Mouse (Mus musculus): Measurements from ENCODE around the gene Nisch. TPM values are rescaled to one million over a fixed set of nuclear protein-coding genes. Genes with fewer than 3 reads are reported as not detected.

Gene Nisch
- polyA plus RNA-seq, 1 experiment from 2014 or later, result 322 TPM

DNA sequence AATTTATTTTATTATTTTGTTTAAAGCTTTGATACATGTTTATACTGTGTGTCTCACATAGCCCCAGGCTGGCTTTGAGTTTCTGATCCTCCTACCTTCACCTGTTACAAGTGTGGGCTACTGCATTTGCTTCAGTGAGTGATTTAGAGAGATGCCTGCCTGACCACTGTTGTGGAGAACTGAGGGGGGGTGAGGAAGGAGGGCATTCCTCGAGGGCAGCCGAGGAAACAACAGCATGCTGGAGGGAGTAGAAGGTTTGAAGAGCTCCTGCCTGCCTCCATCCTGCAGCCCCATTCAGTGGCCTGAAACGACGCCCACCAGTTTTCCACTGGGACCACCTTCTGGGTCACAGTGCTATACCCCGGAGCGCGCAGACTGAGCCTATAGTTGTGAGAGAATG, 51.3 kb downstream of the Nisch start:
- Histone ChIP-seq H3K27ac (ENCODE audit: low read depth, low read length) (no peak overlapping the region), H3K4me1 (ENCODE audit: control insufficient read depth, insufficient read depth, low read length) (no peaks in the 10 kb centered on the region), H3K27me3 (ENCODE audit: control insufficient read depth, insufficient read depth, low read length) (no peaks in the 10 kb centered on the region), H3K9ac (ENCODE audit: low read length) (no peak overlapping the region), H3K36me3 (ENCODE audit: control insufficient read depth, insufficient read depth, low read length) (peaks cover under 1% of the 10 kb centered on the region), H3K4me2 (ENCODE audit: low read depth) (no peak overlapping the region), H3K9me3 (ENCODE audit: control insufficient read depth, low read length) (no peaks in the 10 kb centered on the region), H3K4me3 (ENCODE audit: low read depth, low read length) (no peak overlapping the region)
- WGBS, result 61% methylated on average over 7 of the region's 7 CpGs
- no peak for ATAC-seq (ENCODE audit: insufficient read depth, low FRiP score, low TSS enrichment)
- DNase-seq (ENCODE audit: low spot score), result no peak

DNA sequence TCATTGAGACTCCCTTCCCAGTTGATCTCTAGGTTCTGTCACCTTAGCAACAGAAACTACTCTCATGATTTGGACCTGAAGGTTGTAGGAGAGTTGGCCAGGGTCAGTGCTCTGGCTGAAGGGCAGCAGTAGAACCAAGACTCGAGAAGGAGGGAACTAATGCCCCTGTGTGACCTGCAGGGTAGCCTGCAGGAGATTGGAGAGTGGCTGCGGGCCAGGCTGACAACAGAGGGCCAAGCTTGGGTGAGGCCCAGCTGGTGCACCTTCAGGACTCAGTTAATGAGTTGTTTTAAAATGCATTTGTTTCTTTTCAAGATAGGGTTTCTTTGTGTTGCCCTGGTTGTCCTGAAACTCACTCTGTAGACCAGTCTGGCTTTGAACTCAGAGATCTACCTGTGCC, 51.7 kb downstream of the Nisch start:
- Histone ChIP-seq H3K4me2 (ENCODE audit: low read depth) (no peak overlapping the region), H3K27me3 (ENCODE audit: control insufficient read depth, insufficient read depth, low read length) (no peaks in the 10 kb centered on the region), H3K4me3 (ENCODE audit: low read depth, low read length) (no peak overlapping the region), H3K9ac (ENCODE audit: low read length) (no peak overlapping the region), H3K36me3 (ENCODE audit: control insufficient read depth, insufficient read depth, low read length) (no peaks in the 10 kb centered on the region), H3K27ac (ENCODE audit: low read depth, low read length) (no peak overlapping the region), H3K9me3 (ENCODE audit: control insufficient read depth, low read length) (no peaks in the 10 kb centered on the region), H3K4me1 (ENCODE audit: control insufficient read depth, insufficient read depth, low read length) (no peaks in the 10 kb centered on the region)
- WGBS, result 83% methylated on average over 2 of the region's 2 CpGs
- ATAC-seq (ENCODE audit: insufficient read depth, low FRiP score, low TSS enrichment), result no peak
- DNase-seq (ENCODE audit: low spot score), result no peak

DNA sequence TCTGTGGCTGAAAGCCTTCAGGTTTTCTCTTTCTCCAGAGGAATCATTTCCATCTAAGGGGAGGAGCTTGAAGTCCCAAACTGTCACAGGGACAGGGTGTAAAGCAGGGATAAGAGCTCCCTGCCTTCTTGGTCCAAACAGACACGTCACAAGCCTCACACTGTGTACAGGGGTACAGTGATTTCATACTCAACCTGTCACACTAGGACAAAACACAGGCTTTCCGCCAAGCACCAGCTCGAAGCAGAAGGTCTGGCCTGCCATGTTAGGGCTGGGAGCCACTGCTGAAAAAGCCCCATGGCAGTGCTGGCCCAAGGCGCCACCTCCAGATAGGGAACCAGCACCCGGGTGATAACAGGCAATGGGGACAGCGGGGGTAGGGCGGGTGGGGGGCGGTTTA, 52.7 kb downstream of the Nisch start:
- DNase-seq (ENCODE audit: low spot score) (no peak), ATAC-seq (ENCODE audit: insufficient read depth, low FRiP score, low TSS enrichment) (no peak)
- Histone ChIP-seq H3K9me3 (ENCODE audit: control insufficient read depth, low read length) (no peaks in the 10 kb centered on the region), H3K4me3 (ENCODE audit: low read depth, low read length) (no peak overlapping the region), H3K27me3 (ENCODE audit: control insufficient read depth, insufficient read depth, low read length) (no peaks in the 10 kb centered on the region), H3K36me3 (ENCODE audit: control insufficient read depth, insufficient read depth, low read length) (no peaks in the 10 kb centered on the region), H3K27ac (ENCODE audit: low read depth, low read length) (no peak overlapping the region), H3K4me1 (ENCODE audit: control insufficient read depth, insufficient read depth, low read length) (no peaks in the 10 kb centered on the region), H3K4me2 (ENCODE audit: low read depth) (no peak overlapping the region), H3K9ac (ENCODE audit: low read length) (no peak overlapping the region)
- 85% methylated on average over 8 of the region's 8 CpGs for WGBS

DNA sequence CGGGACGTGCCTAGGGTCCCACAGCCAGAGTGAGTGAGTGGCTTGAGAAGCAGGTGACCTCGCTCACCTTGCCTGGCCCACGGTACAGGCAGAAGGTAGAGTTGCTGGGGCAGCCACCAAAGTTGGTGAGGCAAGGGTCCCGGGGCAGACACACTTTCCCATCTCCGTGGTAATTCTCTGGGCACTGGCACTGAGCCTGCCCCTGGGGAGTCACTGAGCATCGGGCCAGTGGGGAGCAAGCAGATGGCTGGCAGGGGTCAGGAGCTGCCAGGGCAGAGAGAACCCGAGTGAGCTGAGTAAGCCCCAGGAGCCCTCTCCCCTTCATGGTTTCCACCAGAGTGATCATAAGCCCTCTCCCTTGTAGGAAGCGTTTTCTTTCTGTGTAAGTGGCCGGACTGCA, 55.1 kb downstream of the Nisch start:
- WGBS, result 91% methylated on average over 10 of the region's 10 CpGs
- Histone ChIP-seq H3K4me2 (ENCODE audit: low read depth) (no peak overlapping the region), H3K4me1 (ENCODE audit: control insufficient read depth, insufficient read depth, low read length) (no peaks in the 10 kb centered on the region), H3K27ac (ENCODE audit: low read depth, low read length) (no peak overlapping the region), H3K4me3 (ENCODE audit: low read depth, low read length) (no peak overlapping the region), H3K9me3 (ENCODE audit: control insufficient read depth, low read length) (no peaks in the 10 kb centered on the region), H3K36me3 (ENCODE audit: control insufficient read depth, insufficient read depth, low read length) (no peaks in the 10 kb centered on the region), H3K27me3 (ENCODE audit: control insufficient read depth, insufficient read depth, low read length) (no peaks in the 10 kb centered on the region), H3K9ac (ENCODE audit: low read length) (no peak overlapping the region)
- DNase-seq (ENCODE audit: low spot score), result no peak
- no peak for ATAC-seq (ENCODE audit: insufficient read depth, low FRiP score, low TSS enrichment)

DNA sequence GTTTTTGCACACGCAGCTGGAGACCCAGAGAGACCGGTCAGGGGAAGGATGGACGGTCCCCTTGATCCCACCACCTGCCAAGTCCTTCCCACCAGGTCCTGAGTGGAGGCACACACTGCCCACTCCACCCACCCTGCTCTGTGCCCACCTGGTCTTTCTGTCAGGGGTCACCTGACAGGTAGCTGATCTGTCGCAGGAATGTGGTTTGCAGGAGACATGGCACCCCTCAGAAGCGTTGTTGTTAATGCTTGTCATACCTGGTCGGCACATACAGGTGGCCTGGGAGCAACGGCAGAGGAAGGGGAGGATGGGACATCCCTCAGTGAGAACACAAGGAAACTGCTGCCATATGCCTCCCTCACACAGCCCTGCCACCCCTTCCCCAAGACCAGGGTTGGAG, 55.6 kb downstream of the Nisch start:
- Histone ChIP-seq H3K27ac (ENCODE audit: low read depth, low read length) (no peak overlapping the region), H3K4me2 (ENCODE audit: low read depth) (no peak overlapping the region), H3K36me3 (ENCODE audit: control insufficient read depth, insufficient read depth, low read length) (no peaks in the 10 kb centered on the region), H3K4me1 (ENCODE audit: control insufficient read depth, insufficient read depth, low read length) (no peaks in the 10 kb centered on the region), H3K27me3 (ENCODE audit: control insufficient read depth, insufficient read depth, low read length) (no peaks in the 10 kb centered on the region), H3K9me3 (ENCODE audit: control insufficient read depth, low read length) (no peaks in the 10 kb centered on the region), H3K4me3 (ENCODE audit: low read depth, low read length) (no peak overlapping the region), H3K9ac (ENCODE audit: low read length) (no peak overlapping the region)
- ATAC-seq (ENCODE audit: insufficient read depth, low FRiP score, low TSS enrichment), result no peak
- no peak for DNase-seq (ENCODE audit: low spot score)
- WGBS, result 92% methylated on average over 7 of the region's 7 CpGs

DNA sequence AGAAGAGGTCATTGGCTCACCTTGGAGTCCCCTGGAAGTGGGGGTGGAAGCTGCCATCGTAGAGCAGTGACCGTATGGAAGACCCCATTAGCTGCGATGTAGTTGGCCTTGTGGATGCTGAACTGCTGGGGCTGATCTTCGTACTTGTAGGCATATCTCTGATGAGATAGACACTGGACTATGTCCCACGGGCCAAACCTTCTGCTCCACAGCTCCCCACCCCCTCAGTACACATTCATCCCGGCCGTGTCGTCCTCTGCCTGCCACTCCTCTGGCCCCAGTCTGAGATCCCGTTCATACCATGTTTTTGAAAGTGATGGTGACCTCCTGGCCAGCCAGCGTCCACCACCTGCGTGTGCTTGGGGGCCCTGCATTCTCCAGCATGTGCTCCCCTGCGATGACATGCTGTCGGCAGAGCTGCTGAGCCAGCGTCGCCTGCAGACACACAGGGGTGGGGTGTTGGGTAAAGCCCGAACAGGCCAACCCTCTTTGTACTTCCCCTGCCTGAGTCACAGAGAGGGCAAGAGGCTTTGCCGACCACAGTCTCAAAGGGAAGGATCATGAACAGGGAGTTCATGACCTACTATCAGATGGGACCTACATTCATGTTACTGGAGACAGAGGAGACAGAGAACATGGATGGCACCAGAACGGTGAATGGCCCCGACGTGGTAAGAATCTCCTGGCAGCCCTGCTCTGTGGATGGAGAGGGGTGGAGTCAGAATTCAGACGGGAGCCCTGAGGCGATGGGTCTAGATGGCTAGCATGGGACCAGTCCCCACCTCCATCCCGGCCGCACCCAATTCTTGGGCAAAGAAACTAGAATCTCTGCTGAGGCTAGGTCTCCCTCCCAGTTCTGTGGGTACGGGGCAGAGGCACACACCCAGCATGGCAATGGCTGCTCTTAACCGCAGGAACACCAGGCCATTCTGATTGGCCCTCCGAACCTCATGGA, 56.3 kb downstream of the Nisch start:
- H3K36me3 ChIP-seq (ENCODE audit: control insufficient read depth, insufficient read depth, low read length), result no peaks in the 10 kb centered on the region
- DNase-seq (ENCODE audit: low spot score), result no peak
- no peaks in the 10 kb centered on the region for H3K9me3 ChIP-seq (ENCODE audit: control insufficient read depth, low read length)
- H3K4me2 ChIP-seq (ENCODE audit: low read depth), result no peak overlapping the region
- no peaks in the 10 kb centered on the region for H3K27me3 ChIP-seq (ENCODE audit: control insufficient read depth, insufficient read depth, low read length)
- no peak overlapping the region for H3K9ac ChIP-seq (ENCODE audit: low read length)
- no peak for ATAC-seq (ENCODE audit: insufficient read depth, low FRiP score, low TSS enrichment)
- no peaks in the 10 kb centered on the region for H3K4me1 ChIP-seq (ENCODE audit: control insufficient read depth, insufficient read depth, low read length)
- no peak overlapping the region for H3K27ac ChIP-seq (ENCODE audit: low read depth, low read length)
- 79% methylated on average over 27 of the region's 27 CpGs for WGBS
- H3K4me3 ChIP-seq (ENCODE audit: low read depth, low read length), result no peak overlapping the region

DNA sequence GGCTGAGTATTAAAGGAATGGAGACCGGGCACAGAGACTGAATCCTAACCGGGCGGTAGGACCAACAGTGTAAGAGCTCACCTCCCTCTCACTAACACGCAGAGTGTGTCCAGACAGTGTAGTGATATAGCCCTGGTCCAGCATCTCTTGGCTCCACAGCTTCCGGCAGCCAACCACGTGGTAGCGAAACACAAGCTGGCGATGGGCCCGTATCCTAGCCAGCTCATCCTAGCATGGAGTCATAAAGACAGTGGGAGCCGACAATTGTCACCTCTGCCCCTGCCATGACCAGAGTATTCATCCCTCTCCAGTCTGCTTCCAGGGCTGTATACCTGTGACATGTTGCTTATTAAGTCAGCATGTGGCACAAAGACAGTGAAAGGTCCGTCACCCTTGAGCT, 71.1 kb downstream of the Nisch start:
- H3K4me2 ChIP-seq (ENCODE audit: low read depth), result no peak overlapping the region
- H3K9me3 ChIP-seq (ENCODE audit: control insufficient read depth, low read length), result no peaks in the 10 kb centered on the region
- H3K27ac ChIP-seq (ENCODE audit: low read depth, low read length), result no peak overlapping the region
- H3K9ac ChIP-seq (ENCODE audit: low read length), result no peak overlapping the region
- no peak for ATAC-seq (ENCODE audit: insufficient read depth, low FRiP score, low TSS enrichment)
- 94% methylated on average over 11 of the region's 11 CpGs for WGBS
- no peaks in the 10 kb centered on the region for H3K27me3 ChIP-seq (ENCODE audit: control insufficient read depth, insufficient read depth, low read length)
- H3K4me3 ChIP-seq (ENCODE audit: low read depth, low read length), result no peak overlapping the region
- DNase-seq (ENCODE audit: low spot score), result no peak
- no peaks in the 10 kb centered on the region for H3K4me1 ChIP-seq (ENCODE audit: control insufficient read depth, insufficient read depth, low read length)
- H3K36me3 ChIP-seq (ENCODE audit: control insufficient read depth, insufficient read depth, low read length), result peaks cover 7% of the 10 kb centered on the region

DNA sequence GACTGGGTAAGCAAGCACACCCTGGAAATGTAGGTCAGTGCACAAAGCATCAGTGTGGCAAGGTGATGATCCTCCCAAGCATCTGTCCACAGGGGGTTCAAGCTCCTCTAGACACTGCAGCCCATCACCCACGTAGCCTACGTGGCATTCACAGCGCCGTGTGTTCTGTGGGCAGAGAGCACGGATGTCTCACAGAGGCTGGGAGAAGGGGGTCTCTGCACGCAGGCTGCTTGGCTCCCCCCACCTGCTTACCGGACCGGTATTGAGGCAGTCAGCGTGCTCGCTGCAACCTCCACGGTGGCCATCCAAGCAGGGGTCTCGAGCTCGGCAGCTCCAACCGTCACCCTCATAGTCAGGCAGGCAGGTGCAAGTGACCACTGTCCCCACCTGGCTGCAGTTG, 75.7 kb downstream of the Nisch start:
- Histone ChIP-seq H3K4me3 (ENCODE audit: low read depth, low read length) (no peak overlapping the region), H3K4me1 (ENCODE audit: control insufficient read depth, insufficient read depth, low read length) (no peaks in the 10 kb centered on the region), H3K9me3 (ENCODE audit: control insufficient read depth, low read length) (no peaks in the 10 kb centered on the region), H3K9ac (ENCODE audit: low read length) (no peak overlapping the region), H3K27me3 (ENCODE audit: control insufficient read depth, insufficient read depth, low read length) (no peaks in the 10 kb centered on the region), H3K36me3 (ENCODE audit: control insufficient read depth, insufficient read depth, low read length) (peaks cover 47% of the 10 kb centered on the region), H3K4me2 (ENCODE audit: low read depth) (no peak overlapping the region), H3K27ac (ENCODE audit: low read depth, low read length) (no peak overlapping the region)
- ATAC-seq (ENCODE audit: insufficient read depth, low FRiP score, low TSS enrichment), result no peak
- WGBS, result 96% methylated on average over 14 of the region's 14 CpGs
- DNase-seq (ENCODE audit: low spot score), result no peak

DNA sequence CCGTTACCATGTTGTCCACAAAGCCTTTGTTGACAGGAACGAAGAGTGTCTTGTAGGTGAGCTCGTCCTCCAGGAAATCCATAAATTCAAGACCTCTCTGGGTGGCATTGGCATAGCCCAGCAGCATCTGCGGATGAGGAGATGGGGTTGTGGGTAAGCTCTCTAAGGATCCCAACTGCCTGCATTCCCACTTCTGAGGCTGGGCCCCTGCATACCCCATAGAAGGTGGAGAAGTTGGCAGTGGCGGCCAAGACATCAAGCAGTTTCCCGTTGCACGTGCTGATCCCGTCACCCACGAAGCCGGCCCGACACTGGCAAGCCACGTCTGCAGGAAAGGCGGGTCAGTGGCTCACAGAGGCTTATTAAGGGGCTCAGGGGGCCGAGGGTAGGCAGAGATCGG, 76.6 kb downstream of the Nisch start:
- Histone ChIP-seq H3K36me3 (ENCODE audit: control insufficient read depth, insufficient read depth, low read length) (peaks cover 55% of the 10 kb centered on the region), H3K4me2 (ENCODE audit: low read depth) (no peak overlapping the region), H3K4me3 (ENCODE audit: low read depth, low read length) (no peak overlapping the region), H3K9me3 (ENCODE audit: control insufficient read depth, low read length) (no peaks in the 10 kb centered on the region), H3K27me3 (ENCODE audit: control insufficient read depth, insufficient read depth, low read length) (no peaks in the 10 kb centered on the region), H3K4me1 (ENCODE audit: control insufficient read depth, insufficient read depth, low read length) (no peaks in the 10 kb centered on the region), H3K9ac (ENCODE audit: low read length) (no peak overlapping the region), H3K27ac (ENCODE audit: low read depth, low read length) (no peak overlapping the region)
- ATAC-seq (ENCODE audit: insufficient read depth, low FRiP score, low TSS enrichment) (no peak), DNase-seq (ENCODE audit: low spot score) (no peak)
- 92% methylated on average over 15 of the region's 15 CpGs for WGBS

All from neural tube, embryonic 11.5 days (tissue).